Mouse (Mus musculus): ENCODE data around the gene Trmt1. TPM values are rescaled to one million over a fixed set of nuclear protein-coding genes. Genes with fewer than 3 reads are reported as not detected.
"Not testable (repeated sequence)": the region's sequence is repeated elsewhere in the genome, so short reads cannot be mapped to it uniquely, and the experiment has no call there.

The Trmt1 gene
- polyA plus RNA-seq, 1 experiment = 145 TPM

DNA sequence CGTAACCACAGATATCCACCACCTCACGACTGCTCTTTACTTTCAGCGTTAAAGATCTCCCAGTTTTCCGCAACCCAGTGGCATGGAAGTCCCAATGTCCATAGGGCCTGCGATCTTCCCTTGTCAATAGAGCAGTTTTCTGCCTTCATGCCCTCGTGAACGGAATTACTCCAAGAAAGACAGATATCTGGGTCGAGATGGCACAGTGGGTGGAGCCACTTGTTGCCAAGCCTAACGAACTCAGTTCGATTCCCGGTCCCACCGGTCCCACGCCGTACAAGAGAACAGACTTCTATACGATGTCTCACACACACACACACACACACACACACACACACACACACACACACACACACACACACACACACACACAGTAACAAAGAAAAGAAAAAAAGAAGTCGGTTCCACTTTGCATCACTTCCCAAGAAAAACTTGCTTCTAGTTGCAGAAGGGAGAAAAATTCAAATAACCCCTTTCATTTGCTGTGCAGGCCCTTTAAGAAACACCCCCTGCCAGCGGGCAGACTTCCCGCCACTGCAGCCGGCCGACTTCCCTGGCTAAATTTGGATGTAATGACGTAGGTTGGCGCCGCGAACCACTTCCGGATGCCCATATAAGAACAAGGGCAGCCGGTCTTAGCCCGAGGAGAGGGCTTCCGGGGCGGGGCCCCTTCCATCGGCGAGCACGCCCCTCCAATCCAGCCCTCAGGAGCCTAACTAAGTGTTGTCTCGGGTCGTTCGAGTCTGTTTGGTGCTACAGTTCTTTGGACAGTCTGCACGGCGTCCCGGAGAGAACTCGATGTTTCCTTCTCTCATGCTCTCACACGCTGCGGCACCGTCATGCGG, 22.4 kb upstream of the Trmt1 start:
- peak overlapping the region; percentile 33 for H3K27ac ChIP-seq (ENCODE audit: insufficient read depth, low read length)
- 0 out of 2 replicates have a peak, but pooled peaks cover 2% of the 10 kb centered on the region for H3K4me1 ChIP-seq (ENCODE audit: control insufficient read depth, insufficient read depth, low read length)
- peak overlapping the region; percentile 68 for H3K4me3 ChIP-seq (ENCODE audit: insufficient read depth, low read length)
- TF ChIP-seq CTCF (IDR thresholded peaks at IDR 0.05; ENCODE audit: extremely low read depth, insufficient read depth, low read length) (no peak), POLR2A (IDR thresholded peaks at IDR 0.05; ENCODE audit: extremely low read depth, insufficient read depth, low read length) (peak; percentile 66)

DNA sequence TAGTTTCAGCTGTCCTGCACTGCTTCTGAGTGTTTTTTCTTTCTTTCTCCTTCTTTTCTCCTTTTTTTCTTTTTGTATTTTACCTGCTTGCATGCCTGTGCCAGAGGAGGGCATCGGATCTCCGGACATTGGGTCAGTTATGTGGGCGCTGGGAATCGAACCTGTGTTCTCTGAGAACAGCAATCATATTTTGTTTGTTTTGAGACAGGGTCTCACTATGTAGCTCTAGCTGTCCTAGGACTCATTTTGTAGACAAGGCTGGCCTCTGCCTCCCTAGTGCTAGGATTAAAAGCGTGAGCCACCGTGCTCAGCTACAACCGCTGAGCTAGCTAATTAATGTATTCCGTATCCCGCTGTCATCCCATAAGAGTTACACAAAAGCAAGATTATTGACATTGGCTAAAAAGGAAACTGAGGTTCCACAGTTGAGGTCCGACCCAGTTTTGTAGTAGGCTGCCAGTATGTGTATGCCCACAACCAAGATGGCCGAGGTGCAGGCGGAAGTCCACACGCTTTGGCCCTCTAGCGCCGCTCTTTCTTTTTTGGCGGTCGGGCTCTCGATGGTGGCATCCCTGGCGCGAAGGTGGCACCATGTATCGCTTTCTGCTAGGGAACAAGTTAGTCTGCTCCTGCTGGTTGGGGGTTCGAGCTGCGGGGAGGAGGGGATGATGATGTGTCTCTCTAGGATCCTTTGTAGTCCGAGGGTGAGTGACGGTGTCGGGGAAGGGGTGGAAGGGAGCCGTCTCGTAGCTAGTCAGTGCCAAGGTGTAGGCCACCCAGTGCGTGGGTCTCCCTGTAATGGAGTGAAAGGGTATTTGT, 21.3 kb upstream of the Trmt1 start:
- TF ChIP-seq CTCF (IDR thresholded peaks at IDR 0.05; ENCODE audit: extremely low read depth, insufficient read depth, low read length) = no peak; the same call in 1 of the 2 replicates
- TF ChIP-seq POLR2A (IDR thresholded peaks at IDR 0.05; ENCODE audit: extremely low read depth, insufficient read depth, low read length) = peak; percentile 61
- peak overlapping the region; percentile 18; the same call in 1 of the 2 replicates for H3K27ac ChIP-seq (ENCODE audit: insufficient read depth, low read length)
- peak overlapping the region; percentile 68 for H3K4me3 ChIP-seq (ENCODE audit: insufficient read depth, low read length)
- 0 out of 2 replicates have a peak, but pooled peaks cover 2% of the 10 kb centered on the region for H3K4me1 ChIP-seq (ENCODE audit: control insufficient read depth, insufficient read depth, low read length)

DNA sequence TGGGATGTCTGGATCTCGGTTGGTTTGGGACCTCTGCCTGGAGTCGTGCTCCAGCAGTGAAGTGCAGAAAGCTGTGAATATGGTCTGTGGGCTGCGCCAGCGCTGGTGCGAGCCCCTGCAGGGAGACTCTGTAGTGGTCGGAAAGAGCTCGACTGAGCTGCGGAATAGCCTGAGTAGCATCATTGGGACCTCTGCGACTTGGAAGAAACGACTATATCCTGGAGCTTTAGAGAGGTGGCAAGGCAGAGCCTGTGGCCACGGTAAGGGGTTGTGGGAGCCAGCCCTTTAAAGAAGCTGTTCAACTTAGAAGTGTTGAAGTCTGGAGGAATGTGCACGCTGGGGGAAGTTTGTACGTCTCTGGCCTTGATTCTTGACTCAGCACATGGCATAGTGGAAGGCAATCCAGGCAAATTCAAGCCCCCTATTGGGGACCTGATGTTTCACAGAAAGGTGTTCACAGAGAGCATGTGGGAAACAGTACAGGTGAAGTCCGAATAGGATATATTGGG, 20.7 kb upstream of the Trmt1 start:
- Histone ChIP-seq H3K4me1 (ENCODE audit: control insufficient read depth, insufficient read depth, low read length) (0 out of 2 replicates have a peak, but pooled peaks cover 2% of the 10 kb centered on the region), H3K4me3 (ENCODE audit: insufficient read depth, low read length) (peak overlapping the region; percentile 68), H3K27ac (ENCODE audit: insufficient read depth, low read length) (0 out of 2 replicates have a peak overlapping the region, but pooled peaks have one; percentile 1)
- TF ChIP-seq POLR2A (IDR thresholded peaks at IDR 0.05; ENCODE audit: extremely low read depth, insufficient read depth, low read length) (no peak; the same call in 1 of the 2 replicates), CTCF (IDR thresholded peaks at IDR 0.05; ENCODE audit: extremely low read depth, insufficient read depth, low read length) (no peak)

DNA sequence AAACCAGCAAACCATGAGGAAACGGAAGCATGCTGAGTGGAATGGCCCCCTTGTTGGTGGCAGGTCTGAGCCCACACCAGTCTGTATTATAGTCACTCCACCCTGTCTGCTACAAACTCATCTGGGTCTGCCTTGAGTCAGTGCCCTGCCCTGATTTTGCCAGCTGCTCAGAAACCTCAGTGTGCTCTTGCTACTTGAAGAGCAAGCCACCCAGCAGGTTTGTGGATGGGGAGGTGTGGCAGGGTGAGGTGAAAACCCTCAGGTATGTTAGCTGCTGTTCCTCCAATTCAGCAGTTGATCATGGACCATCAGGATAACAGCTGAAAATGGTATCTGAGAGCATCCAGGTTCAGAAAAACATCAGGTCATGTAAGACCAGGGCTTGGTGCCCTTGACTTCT, 18.0 kb upstream of the Trmt1 start:
- Histone ChIP-seq H3K4me1 (ENCODE audit: control insufficient read depth, insufficient read depth, low read length) (0 out of 2 replicates have a peak, but pooled peaks cover 2% of the 10 kb centered on the region), H3K27ac (ENCODE audit: insufficient read depth, low read length) (no peak overlapping the region), H3K4me3 (ENCODE audit: insufficient read depth, low read length) (no peak overlapping the region)
- no peak for TF ChIP-seq CTCF (IDR thresholded peaks at IDR 0.05; ENCODE audit: extremely low read depth, insufficient read depth, low read length)
- 0 out of 2 replicates have a peak, but pooled peaks have one; percentile 5 for TF ChIP-seq POLR2A (IDR thresholded peaks at IDR 0.05; ENCODE audit: extremely low read depth, insufficient read depth, low read length)

DNA sequence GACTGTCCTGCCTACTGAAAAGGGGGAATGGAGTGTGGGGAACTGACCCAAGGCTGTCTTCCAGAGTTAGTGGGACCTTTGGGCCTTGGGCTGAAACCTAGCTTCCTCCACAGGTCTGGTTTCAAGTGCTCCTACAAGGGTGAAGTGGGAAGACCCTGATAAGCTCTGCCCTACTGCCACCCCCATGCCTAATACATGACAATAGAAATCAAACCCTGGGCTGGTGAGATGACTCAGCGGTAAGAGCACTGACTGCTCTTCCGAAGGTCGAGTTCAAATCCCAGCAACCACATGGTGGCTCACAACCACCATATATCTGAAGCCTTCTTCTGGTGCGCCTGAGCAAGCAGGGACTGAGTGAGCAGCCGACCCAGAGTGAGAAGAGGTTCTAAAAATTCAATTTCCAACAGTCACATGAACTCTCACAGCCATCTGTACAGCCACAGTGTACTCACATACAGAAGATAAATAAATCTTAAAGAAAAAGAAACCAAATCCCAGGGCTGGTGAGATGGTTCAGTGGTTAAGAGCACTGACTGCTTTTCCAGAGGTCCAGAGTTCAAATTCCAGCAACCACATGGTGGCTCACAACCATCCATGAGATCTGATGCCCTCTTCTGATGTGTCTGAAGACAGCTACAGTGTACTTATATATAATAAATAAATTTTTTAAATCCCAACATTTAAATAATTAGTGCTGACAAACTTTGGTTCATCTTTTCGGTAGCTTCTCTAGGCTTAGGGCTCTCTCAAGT, 17.2 kb upstream of the Trmt1 start:
- TF ChIP-seq CTCF (IDR thresholded peaks at IDR 0.05; ENCODE audit: extremely low read depth, insufficient read depth, low read length) (no peak), POLR2A (IDR thresholded peaks at IDR 0.05; ENCODE audit: extremely low read depth, insufficient read depth, low read length) (no peak)
- Histone ChIP-seq H3K27ac (ENCODE audit: insufficient read depth, low read length) (no peak overlapping the region), H3K4me1 (ENCODE audit: control insufficient read depth, insufficient read depth, low read length) (no peaks in the 10 kb centered on the region), H3K4me3 (ENCODE audit: insufficient read depth, low read length) (no peak overlapping the region)

DNA sequence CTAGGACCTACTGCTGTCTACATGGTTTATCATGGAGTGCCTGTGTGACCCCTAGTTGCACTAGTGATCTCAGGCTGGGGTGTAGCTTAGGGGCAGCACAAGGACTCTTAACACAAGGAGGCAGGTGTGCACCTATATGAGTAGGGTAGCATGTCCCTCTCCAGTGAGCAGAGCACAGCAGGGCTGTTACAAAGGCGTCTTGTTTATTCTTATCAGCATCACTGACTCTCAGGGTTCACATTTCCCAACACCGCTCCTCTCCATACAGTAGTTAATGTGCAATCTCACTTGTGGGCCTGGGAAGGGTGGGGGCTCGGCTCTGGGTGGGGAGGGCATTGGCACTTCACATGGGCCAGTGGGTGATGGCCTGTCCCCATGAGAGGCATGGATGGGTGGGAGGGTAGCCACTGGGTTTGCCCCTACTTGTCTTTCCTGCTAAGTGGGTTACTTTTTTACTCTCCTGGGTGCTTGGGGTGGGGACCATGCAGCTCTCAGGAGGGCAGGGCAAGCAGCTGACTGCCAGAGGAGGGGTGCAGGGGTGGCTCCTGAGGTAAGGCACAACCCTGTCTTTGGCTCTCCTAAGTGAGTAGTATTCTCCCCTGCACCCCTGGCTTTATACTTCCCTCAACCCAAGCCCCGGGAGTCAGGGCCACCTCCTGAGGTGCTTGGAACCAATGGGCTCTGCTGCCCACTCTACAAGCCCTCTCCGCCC, 15.7 kb upstream of the Trmt1 start:
- not testable (repeated sequence) for H3K4me1 ChIP-seq (ENCODE audit: control insufficient read depth, insufficient read depth, low read length); H3K27ac ChIP-seq (ENCODE audit: insufficient read depth, low read length); H3K4me3 ChIP-seq (ENCODE audit: insufficient read depth, low read length)

DNA sequence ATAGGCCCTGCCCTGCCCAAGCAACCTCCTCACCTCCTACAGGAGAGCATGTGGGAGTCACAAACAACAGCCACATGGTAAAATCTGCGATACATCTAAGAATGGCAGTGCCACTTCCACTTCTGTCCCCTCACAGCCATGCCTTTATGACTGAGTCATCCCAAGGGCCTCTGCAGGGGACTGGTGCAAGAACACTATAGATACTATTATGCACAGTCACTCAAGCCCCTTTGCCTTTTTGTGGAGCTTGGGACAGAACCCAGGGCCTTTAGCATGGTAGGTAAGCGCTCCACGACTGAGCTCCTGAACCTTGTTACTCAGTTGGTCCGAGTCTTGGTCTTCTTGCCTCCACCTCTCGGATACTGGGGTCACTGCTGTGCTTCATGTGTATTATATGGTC, 8.8 kb upstream of the Trmt1 start:
- TF ChIP-seq POLR2A (IDR thresholded peaks at IDR 0.05; ENCODE audit: extremely low read depth, insufficient read depth, low read length) = no peak
- TF ChIP-seq CTCF (IDR thresholded peaks at IDR 0.05; ENCODE audit: extremely low read depth, insufficient read depth, low read length) = no peak
- Histone ChIP-seq H3K27ac (ENCODE audit: insufficient read depth, low read length) (no peak overlapping the region), H3K4me1 (ENCODE audit: control insufficient read depth, insufficient read depth, low read length) (peaks cover 3% of the 10 kb centered on the region; the same call in 1 of the 2 replicates), H3K4me3 (ENCODE audit: insufficient read depth, low read length) (no peak overlapping the region)

DNA sequence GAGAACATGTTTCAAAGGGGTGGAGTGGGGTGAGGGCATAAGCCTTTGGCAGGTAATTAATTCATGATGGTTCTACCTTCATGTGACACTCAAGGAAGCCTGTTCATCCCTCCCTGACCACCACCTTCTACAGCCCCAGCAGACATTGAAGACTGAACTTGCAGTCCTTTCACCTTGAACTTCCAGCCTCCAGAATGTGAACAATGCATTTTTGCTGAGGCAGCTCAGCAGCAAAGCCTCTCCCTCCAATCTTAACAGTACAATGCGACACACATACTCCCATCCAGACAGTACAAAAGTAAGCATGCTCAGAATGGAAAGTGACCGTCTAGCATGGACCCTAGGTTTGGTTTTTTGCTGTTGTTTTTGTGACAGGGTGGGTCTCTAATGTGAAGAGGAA, 4.6 kb upstream of the Trmt1 start:
- H3K4me1 ChIP-seq (ENCODE audit: control insufficient read depth, insufficient read depth, low read length) = peaks cover 20% of the 10 kb centered on the region
- no peak overlapping the region for H3K4me3 ChIP-seq (ENCODE audit: insufficient read depth, low read length)
- TF ChIP-seq POLR2A (IDR thresholded peaks at IDR 0.05; ENCODE audit: extremely low read depth, insufficient read depth, low read length) = no peak
- no peak for TF ChIP-seq CTCF (IDR thresholded peaks at IDR 0.05; ENCODE audit: extremely low read depth, insufficient read depth, low read length)
- no peak overlapping the region for H3K27ac ChIP-seq (ENCODE audit: insufficient read depth, low read length)
